Mouse (Mus musculus) ES-E14 (cell line): ENCODE measurements at regions not wholly inside any gene's neighbourhood (a gene's known extent, or its start where the extent isn't known, plus 50 kb on each side); places are given as distances from the start of the nearest gene placed in this dataset.

Experiments
- HCFC1 ChIP-seq: IDR thresholded peaks from 2 replicates; pipeline ENCODE4 v1.6.1; 2012; ENCODE audit warnings: low read length, inconsistent platforms, borderline replicate concordance; ENCODE audit not compliant: insufficient read depth
- ZC3H11A ChIP-seq: IDR thresholded peaks from 2 replicates; pipeline ENCODE4 v1.6.1; 2012; ENCODE audit warnings: low read depth, mild to moderate bottlenecking, inconsistent platforms, low read length, borderline replicate concordance

DNA sequence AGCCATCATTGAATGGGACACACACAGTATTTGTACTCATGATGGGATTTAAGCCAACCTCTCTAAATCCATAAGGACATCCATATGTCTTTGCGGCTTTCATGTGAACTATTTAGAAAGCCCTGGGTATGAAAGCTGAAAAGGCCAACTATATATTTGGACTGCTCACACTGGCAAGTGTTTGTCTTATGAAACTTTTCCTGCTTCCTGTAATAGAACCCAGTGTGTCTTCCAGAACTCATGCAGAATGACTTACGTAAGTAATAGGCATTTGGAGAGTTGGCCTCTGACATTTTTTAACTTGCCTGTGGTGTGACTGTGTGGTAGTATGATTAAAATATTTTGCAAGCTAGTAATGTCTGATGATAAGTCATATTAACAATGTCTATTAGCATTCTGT is 70.2 kb downstream of the Klf6 start:
- TF ChIP-seq HCFC1, result no peak
- TF ChIP-seq ZC3H11A, result no peak
